Mouse (Mus musculus): ENCODE data around the gene Ccdc61.

Gene Ccdc61

GRCm38 (mm10) chr7:18858310-18858916 is 51.8 kb downstream of the Ccdc61 start:
- no peak for DNase-seq (ENCODE audit: low spot score in 2 of 2)

GRCm38 (mm10) chr7:18848395-18848794 is 61.8 kb downstream of the Ccdc61 start:
- DNase-seq (ENCODE audit: low spot score in 2 of 2) = no peak

- no peak for DNase-seq (ENCODE audit: low spot score in 2 of 2)
These were observed 65.4 kb downstream of the Ccdc61 start for GRCm38 (mm10) chr7:18844811-18845210.

GRCm38 (mm10) chr7:18841174-18841567 is 69.0 kb downstream of the Ccdc61 start:
- no peak for DNase-seq (ENCODE audit: low spot score in 2 of 2)
